Mouse (Mus musculus) lung, embryonic 14.5 days (tissue): ENCODE measurements around the gene Klhdc4. TPM values are rescaled to one million over a fixed set of nuclear protein-coding genes. Genes with fewer than 3 reads are reported as not detected.

Experiments
- ATAC-seq: fragments of 200-750 bp; cut with Nextera tagmentation; 2 replicates; pipeline ENCODE4 v1.8.0; 2017; ENCODE audit warnings: mild to moderate bottlenecking, moderate TSS enrichment, moderate library complexity; ENCODE audit not compliant: insufficient read depth
- DNase-seq: peaks from one replicate; pipeline ENCODE4 v3.0.0-alpha.2; 2015
- H3K27ac ChIP-seq: fragments of 300-500 bp; sonication (generic); 2 replicates; pipeline ENCODE4 v1.5.1; 2014; ENCODE audit warnings: low read depth, mild to moderate bottlenecking, moderate library complexity
- H3K27me3 ChIP-seq: fragments of 300-500 bp; sonication (generic); 2 replicates; pipeline ENCODE4 v1.6.1; 2014; ENCODE audit warnings: low read length, control low read depth; ENCODE audit not compliant: insufficient read depth
- H3K36me3 ChIP-seq: fragments of 300-500 bp; sonication (generic); 2 replicates; pipeline ENCODE4 v1.6.1; 2014; ENCODE audit warnings: control low read depth; ENCODE audit not compliant: insufficient read depth
- H3K4me1 ChIP-seq: fragments of 300-500 bp; sonication (generic); 2 replicates; pipeline ENCODE4 v1.6.1; 2014; ENCODE audit warnings: antibody characterized with exemption, control low read depth; ENCODE audit not compliant: insufficient read depth
- H3K4me2 ChIP-seq: fragments of 300-500 bp; sonication (generic); 2 replicates; pipeline ENCODE4 v1.6.1; 2014; ENCODE audit warnings: mild to moderate bottlenecking
- H3K4me3 ChIP-seq: fragments of 300-500 bp; sonication (generic); 2 replicates; pipeline ENCODE4 v1.5.1; 2014; ENCODE audit warnings: low read depth, low read length
- H3K9ac ChIP-seq: fragments of 300-500 bp; sonication (generic); 2 replicates; pipeline ENCODE4 v1.6.1; 2014
- H3K9me3 ChIP-seq: fragments of 300-500 bp; sonication (generic); 2 replicates; pipeline ENCODE4 v1.6.1; 2016; ENCODE audit warnings: low read depth, low read length, control low read depth
- CTCF ChIP-seq: IDR thresholded peaks from 2 replicates; pipeline ENCODE4 v1.5.1; 2016; ENCODE audit warnings: antibody characterized with exemption, low read depth
- WGBS: fragments of 180-500 bp; shearing (Covaris S2); extraction: QIAGEN DNeasy Blood & Tissue Kit; methylation state at CpG from one replicate; pipeline ENCODE4 v1.1.7; 2014; 5-methylcytosine and 5-hydroxymethylcytosine counted together
- polyA plus RNA-seq: library from polyadenylated mRNA; unstranded; fragments of >200 nt; fragmentation: Nextera tagmentation; extraction: Ambion mirVana; gene quantifications from 2 replicates; pipeline ENCODE4 v1.2.1, GENCODE M21; 2014

Klhdc4 gene
- polyA plus RNA-seq, 1 experiment from 2014 or later, result 47.7 TPM

GRCm38 (mm10) chr8:121809524-121810155 lies 19.7 kb downstream of the Klhdc4 start:
- peaks cover 44% of the 10 kb centered on the region for H3K36me3 ChIP-seq
- H3K9me3 ChIP-seq, result no peaks in the 10 kb centered on the region
- H3K9ac ChIP-seq, result no peak overlapping the region
- no peak for TF ChIP-seq CTCF
- DNase-seq (no peak), ATAC-seq (no peak)
- no peaks in the 10 kb centered on the region for H3K4me1 ChIP-seq
- no peaks in the 10 kb centered on the region for H3K27me3 ChIP-seq
- no peak overlapping the region for H3K4me3 ChIP-seq
- no peak overlapping the region for H3K27ac ChIP-seq
- H3K4me2 ChIP-seq, result no peak overlapping the region
- 92% methylated on average over 11 of the region's 11 CpGs for WGBS

GRCm38 (mm10) chr8:121808032-121808431 lies 21.3 kb downstream of the Klhdc4 start:
- H3K9me3 ChIP-seq, result no peaks in the 10 kb centered on the region
- no peak for TF ChIP-seq CTCF
- peaks cover 46% of the 10 kb centered on the region for H3K36me3 ChIP-seq
- no peak overlapping the region for H3K4me3 ChIP-seq
- no peak overlapping the region for H3K27ac ChIP-seq
- DNase-seq (no peak), ATAC-seq (no peak)
- H3K9ac ChIP-seq, result no peak overlapping the region
- H3K27me3 ChIP-seq, result no peaks in the 10 kb centered on the region
- H3K4me1 ChIP-seq, result no peaks in the 10 kb centered on the region
- WGBS, result 74% methylated on average over 11 of the region's 11 CpGs
- H3K4me2 ChIP-seq, result no peak overlapping the region

DNA sequence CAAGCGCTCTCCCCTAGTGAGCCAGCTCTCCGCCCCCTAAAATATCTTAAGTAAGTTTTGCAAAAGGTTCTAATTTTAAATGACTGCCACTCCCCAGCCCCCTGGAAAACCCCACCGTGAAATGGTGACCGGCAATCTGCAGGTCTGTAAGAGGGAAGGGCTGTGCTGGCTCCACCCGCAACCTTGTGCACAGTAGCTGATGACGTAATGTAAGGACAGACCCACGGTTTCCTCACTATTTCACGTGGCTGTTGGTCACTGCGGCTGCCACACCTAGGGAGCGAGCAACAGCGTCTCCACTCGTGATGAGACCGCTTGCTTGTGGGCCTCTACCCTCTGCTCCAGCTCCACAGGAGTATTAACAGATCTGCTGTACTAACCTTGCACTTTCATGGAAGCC lies 23.2 kb downstream of the Klhdc4 start:
- DNase-seq (no peak), ATAC-seq (no peak)
- no peak overlapping the region for H3K9ac ChIP-seq
- peaks cover 43% of the 10 kb centered on the region for H3K36me3 ChIP-seq
- H3K4me2 ChIP-seq, result no peak overlapping the region
- no peaks in the 10 kb centered on the region for H3K4me1 ChIP-seq
- TF ChIP-seq CTCF, result no peak
- WGBS, result 91% methylated on average over 13 of the region's 13 CpGs
- H3K9me3 ChIP-seq, result no peaks in the 10 kb centered on the region
- no peaks in the 10 kb centered on the region for H3K27me3 ChIP-seq
- no peak overlapping the region for H3K27ac ChIP-seq
- H3K4me3 ChIP-seq, result no peak overlapping the region

DNA sequence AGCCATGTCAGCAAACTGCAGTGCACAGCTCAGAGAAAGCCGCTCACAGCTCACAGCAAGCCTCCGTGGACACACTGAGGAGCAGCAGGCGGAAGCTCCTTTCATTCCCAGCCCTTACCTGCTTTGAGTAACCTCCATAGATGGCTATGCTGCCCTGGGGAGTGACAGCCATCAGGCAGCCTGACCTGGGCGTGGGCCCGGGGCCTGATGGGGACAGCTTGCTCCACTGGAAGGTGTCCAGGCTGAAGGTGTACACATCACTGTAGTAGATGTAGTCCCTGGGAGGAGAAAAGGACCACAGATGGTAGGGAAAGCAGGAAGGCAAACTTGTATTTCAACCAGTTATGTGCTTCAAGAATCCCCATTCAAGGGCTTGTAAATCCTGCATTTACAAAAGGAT lies 24.5 kb downstream of the Klhdc4 start:
- Histone ChIP-seq H3K27me3 (no peaks in the 10 kb centered on the region), H3K4me3 (no peak overlapping the region), H3K4me1 (no peaks in the 10 kb centered on the region), H3K9ac (no peak overlapping the region), H3K36me3 (peaks cover 49% of the 10 kb centered on the region), H3K27ac (no peak overlapping the region), H3K9me3 (no peaks in the 10 kb centered on the region), H3K4me2 (no peak overlapping the region)
- ATAC-seq, result no peak
- no peak for DNase-seq
- WGBS, result 92% methylated on average over 5 of the region's 5 CpGs
- no peak for TF ChIP-seq CTCF

DNA sequence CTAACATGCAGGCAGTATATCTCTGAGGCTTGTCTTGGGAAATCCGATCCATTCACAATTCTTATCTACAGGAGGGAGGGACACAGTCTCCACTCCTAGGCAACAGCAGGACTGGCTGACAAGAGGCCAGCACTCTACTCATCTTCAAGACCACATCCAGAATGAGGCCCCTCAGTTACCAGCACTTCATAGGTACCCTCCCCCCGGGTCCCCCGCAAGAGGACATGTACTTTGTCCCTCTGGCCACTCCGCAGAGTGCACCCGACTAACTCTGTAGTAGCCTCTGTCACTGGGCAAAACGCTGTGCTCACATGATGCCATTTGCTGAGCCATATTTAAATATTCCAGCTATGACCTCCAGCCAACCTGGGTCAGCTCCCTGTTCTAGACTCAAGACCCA lies 31.0 kb downstream of the Klhdc4 start:
- Histone ChIP-seq H3K36me3 (peaks cover 74% of the 10 kb centered on the region), H3K9me3 (no peaks in the 10 kb centered on the region), H3K27ac (no peak overlapping the region), H3K9ac (no peak overlapping the region), H3K4me1 (no peaks in the 10 kb centered on the region), H3K4me2 (no peak overlapping the region), H3K4me3 (no peak overlapping the region), H3K27me3 (no peaks in the 10 kb centered on the region)
- TF ChIP-seq CTCF, result no peak
- WGBS, result 65% methylated on average over 6 of the region's 6 CpGs
- DNase-seq (no peak), ATAC-seq (no peak)

GRCm38 (mm10) chr8:121796406-121796805 lies 33.0 kb downstream of the Klhdc4 start:
- H3K9ac ChIP-seq, result no peak overlapping the region
- no peak for DNase-seq
- H3K27me3 ChIP-seq, result no peaks in the 10 kb centered on the region
- no peaks in the 10 kb centered on the region for H3K9me3 ChIP-seq
- H3K36me3 ChIP-seq, result peaks cover 63% of the 10 kb centered on the region
- no peak overlapping the region for H3K4me2 ChIP-seq
- H3K27ac ChIP-seq, result no peak overlapping the region
- WGBS, result 91% methylated on average over 11 of the region's 11 CpGs
- TF ChIP-seq CTCF, result no peak
- ATAC-seq, result no peak
- H3K4me3 ChIP-seq, result no peak overlapping the region
- H3K4me1 ChIP-seq, result peaks cover 8% of the 10 kb centered on the region; the same call in 1 of the 2 replicates

DNA sequence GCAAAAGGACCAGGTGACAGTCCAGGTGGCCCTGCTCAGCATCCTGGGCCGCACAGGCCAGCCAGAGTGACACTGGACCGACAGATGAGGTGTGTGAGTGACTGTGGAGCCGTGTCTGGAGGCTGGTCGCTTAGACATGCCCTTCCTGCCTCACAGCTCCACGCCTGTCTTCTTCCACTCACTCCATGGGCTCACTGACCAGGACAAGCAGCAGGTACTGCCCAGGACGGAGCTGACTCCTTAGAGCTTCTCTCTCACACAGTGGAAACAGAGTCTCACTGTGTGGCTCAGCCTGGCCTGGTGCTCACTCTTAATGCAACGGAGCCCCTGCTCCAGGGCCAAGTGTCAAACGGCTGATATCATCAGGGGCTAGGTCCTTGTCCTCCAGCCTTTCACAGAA lies 33.9 kb downstream of the Klhdc4 start:
- Histone ChIP-seq H3K4me2 (no peak overlapping the region), H3K4me3 (no peak overlapping the region), H3K27ac (no peak overlapping the region), H3K27me3 (no peaks in the 10 kb centered on the region), H3K36me3 (peaks cover 56% of the 10 kb centered on the region), H3K9me3 (no peaks in the 10 kb centered on the region), H3K4me1 (peaks cover 8% of the 10 kb centered on the region; the same call in 1 of the 2 replicates), H3K9ac (no peak overlapping the region)
- no peak for TF ChIP-seq CTCF
- 82% methylated on average over 8 of the region's 8 CpGs for WGBS
- no peak for ATAC-seq
- no peak for DNase-seq

GRCm38 (mm10) chr8:121794151-121794550 lies 35.2 kb downstream of the Klhdc4 start:
- DNase-seq, result no peak
- Histone ChIP-seq H3K9me3 (no peaks in the 10 kb centered on the region), H3K36me3 (peaks cover 47% of the 10 kb centered on the region), H3K9ac (no peak overlapping the region), H3K4me2 (no peak overlapping the region), H3K27ac (no peak overlapping the region), H3K27me3 (no peaks in the 10 kb centered on the region), H3K4me3 (no peak overlapping the region), H3K4me1 (peaks cover 8% of the 10 kb centered on the region; the same call in 1 of the 2 replicates)
- no peak for ATAC-seq
- WGBS, result 47% methylated on average over 3 of the region's 3 CpGs
- no peak for TF ChIP-seq CTCF
